Mouse (Mus musculus): ENCODE measurements around the gene U2af1l4.

U2af1l4 gene

GRCm38 (mm10) chr7:30610043-30610442, 46.9 kb downstream of the U2af1l4 start:
- no peak for DNase-seq (ENCODE audit: low spot score)

- no peak for DNase-seq (ENCODE audit: low spot score)
These were observed 49.7 kb downstream of the U2af1l4 start, which contains the start of gene Upk1a for GRCm38 (mm10) chr7:30612654-30613402. Gene Upk1a, minus strand, starts transcription at chr7:30612847.

- peak; percentile 81 for DNase-seq (ENCODE audit: low spot score)
These were observed 50.5 kb downstream of the U2af1l4 start for GRCm38 (mm10) chr7:30613529-30614112.

- DNase-seq (ENCODE audit: low spot score), result no peak
These were observed 51.4 kb downstream of the U2af1l4 start for GRCm38 (mm10) chr7:30614454-30614853.
